Mouse (Mus musculus): ENCODE measurements at regions not wholly inside any gene's neighbourhood (a gene's known extent, or its start where the extent isn't known, plus 50 kb on each side); places are given as distances from the start of the nearest gene placed in this dataset.

DNA sequence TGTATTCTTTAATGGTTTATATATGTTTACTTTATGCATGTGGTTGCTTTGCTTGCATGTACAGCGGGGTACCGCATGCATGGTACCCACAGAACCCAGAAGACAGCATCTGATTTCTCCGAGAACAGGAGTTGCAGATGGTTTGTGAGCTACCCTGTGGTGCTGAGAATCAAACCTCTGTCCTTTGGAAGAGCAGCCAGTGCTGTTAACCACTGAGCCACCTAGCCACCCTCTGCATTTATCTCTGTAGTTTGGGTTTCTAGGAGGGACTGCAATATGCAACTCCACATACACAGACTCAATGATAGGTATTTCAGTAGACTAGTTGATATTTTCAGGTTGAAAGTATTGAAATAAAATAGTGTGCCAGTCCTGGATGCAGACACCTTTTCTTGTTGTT is 134.4 kb downstream of the Tex36 start:
- no peak for DNase-seq

- no peak for DNase-seq
Observed at GRCm38 (mm10) chr7:133459306-133459705, 142.7 kb downstream of the Tex36 start.

- DNase-seq, result no peak
Observed at GRCm38 (mm10) chr7:133457436-133458324, 144.3 kb downstream of the Tex36 start.

DNA sequence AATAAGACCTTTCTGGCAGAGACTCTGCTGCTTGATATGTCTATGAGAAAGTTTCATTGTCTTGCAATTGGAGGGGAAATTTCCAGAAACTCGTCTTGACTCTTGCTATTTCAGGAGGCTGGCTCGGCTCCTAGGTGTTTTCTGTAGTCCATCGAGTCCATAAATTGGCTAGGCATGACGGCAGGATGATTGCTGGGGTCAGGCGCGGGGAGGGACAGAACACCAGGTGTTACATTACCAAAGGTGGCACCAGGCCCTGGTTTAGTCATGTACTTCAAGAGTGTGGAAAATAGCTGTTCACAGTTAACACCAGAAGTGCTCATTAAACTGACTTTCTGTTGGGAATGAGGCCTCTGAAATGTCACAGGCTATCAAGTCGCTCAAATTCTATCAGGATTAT is 151.7 kb downstream of the Tex36 start:
- no peak for DNase-seq

DNA sequence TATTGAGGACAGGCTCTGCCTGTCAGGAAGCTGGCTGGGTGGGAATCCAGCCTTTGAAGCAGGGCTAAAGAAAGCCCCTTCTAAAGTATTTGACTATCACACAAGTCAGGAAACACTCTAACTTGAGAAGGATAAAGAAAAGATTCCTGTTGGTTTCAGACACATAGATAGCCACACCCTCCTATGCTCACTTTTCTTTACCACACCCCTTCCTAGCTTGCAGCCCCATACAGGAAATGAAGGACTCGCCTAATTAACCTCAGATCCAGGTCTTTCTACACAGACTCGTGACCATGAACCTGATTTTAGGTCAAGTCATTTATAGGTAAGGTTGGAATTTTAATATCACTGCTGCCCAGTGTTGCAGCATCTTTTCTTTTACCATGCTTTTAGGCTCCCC is 154.9 kb downstream of the Tex36 start:
- DNase-seq, result no peak

DNA sequence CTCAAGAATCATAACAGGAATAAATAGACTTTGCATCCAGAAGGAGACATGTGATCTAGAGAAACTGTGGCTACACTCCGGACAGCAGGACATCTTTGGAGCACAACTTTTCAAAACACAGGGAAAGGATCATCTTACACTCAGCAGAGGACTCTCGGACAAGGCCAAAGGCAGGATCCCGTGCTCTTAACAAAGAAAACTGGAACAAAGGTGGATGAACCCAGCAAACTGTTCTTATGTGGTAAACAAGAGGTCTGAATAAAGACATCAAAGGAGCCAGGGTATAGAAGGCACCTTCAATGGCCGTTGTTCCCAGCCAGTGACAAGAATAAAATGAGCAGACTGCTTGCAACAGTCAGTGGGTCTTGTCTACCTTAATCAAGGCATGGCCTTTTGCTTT is 160.3 kb downstream of the Tex36 start:
- DNase-seq, result no peak

DNA sequence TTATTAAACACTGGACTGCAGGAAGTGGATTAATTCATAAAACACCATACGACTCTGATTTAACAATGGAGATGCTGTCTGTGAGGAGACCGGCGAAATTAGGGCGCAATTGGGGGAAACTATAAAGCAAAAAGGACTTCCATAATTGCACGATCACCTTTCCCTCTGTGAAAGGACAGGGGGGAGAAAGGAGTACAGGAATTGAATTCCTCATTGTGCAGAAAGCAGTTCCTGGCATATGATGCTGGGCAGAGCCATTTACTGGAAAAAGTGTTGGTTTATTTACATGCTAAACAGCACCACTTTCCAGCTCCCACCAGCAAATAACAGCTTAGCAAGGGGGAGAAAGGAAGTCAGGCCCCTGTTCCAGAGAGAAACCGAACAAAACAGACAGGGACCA is 160.8 kb downstream of the Tex36 start:
- DNase-seq, result no peak

DNA sequence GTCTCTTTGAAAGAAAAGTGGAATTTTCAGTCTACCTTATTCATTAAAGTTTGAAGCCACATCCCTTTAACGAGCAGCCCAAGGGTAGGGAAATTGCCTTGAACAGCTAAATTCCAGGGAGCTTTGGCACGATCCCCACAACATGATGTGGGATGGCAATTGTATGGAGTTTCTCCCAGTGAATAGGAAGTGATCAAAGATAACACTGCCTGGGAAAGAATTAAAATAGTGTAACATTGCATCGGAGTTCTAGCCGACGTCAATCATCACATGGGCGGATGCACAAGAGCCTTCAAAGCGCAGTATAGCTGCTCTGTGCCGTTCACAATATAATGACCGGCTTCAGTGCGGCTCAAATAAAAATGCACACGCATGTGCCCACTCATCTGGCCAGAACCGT is 161.2 kb downstream of the Tex36 start:
- DNase-seq, result no peak

GRCm38 (mm10) chr7:133440086-133440485 is 161.9 kb downstream of the Tex36 start:
- no peak for DNase-seq

- DNase-seq, result no peak
Observed at GRCm38 (mm10) chr7:133438631-133439030, 163.3 kb downstream of the Tex36 start.

GRCm38 (mm10) chr7:133437866-133438265 is 164.1 kb downstream of the Tex36 start:
- no peak for DNase-seq

GRCm38 (mm10) chr7:133435596-133436357 is 166.2 kb downstream of the Tex36 start:
- no peak for DNase-seq

GRCm38 (mm10) chr7:133434027-133434820 is 167.7 kb downstream of the Tex36 start:
- DNase-seq, result no peak

DNA sequence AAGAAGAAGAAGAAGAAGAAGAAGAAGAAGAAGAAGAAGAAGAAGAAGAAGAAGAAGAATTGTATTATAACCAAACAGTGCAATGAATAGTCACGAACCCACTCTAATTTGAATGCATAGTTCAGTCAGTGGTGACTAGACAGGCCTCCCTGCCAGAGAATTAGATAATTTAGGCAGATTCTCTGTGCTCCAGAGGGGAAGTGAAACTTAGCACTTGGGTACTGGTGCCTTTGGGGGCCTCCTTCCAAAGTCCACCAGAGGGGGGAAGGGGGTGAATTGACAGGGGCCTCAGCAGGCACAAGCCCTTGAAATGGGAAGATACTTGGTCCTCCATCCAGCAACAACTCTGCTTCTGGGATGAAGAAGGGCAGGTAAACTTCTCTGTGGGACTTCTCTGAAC is 169.6 kb downstream of the Tex36 start:
- DNase-seq, result no peak

DNA sequence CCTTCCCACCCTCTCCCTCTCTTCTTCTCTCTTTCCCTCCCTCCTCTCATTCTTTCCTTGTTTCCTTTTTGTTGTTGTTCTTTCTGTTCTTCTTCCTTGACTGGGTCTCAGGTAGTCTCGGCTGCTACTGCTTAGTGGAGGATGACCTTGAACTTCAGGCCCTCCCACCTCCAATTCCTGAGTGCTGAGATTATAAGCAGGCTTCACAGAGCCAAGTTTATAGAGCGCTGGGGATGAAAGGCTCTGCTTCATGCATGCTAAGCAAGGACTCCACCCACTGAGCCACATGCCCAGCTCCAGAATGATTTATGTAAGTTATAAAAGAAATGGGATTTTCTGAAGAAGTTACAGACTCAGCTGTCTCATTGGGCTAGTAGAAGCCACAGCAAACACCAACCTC is 199.9 kb downstream of the Tex36 start:
- no peak for DNase-seq

- no peak for DNase-seq
Observed at GRCm38 (mm10) chr7:133400691-133401090, 201.3 kb downstream of the Tex36 start.

DNA sequence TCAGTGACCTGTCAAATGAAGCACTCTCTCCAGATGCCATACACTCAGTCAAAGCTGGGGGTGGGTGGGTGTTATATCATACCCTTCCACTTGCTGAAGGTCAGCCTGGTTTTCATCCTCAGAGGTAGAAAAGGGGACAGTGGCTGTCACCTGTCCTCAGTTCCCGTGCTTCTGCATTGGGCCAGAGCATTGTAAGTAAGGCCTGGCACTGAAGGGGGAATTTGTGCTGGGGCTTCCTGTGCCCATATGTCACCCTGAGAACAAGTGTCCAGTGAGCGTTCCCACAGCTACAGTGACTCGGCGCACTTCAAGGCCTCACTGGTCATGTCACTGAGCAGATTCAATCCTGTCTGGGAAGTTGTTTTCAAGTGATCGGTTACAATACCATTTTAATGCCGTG is 213.2 kb downstream of the Tex36 start:
- DNase-seq, result no peak

DNA sequence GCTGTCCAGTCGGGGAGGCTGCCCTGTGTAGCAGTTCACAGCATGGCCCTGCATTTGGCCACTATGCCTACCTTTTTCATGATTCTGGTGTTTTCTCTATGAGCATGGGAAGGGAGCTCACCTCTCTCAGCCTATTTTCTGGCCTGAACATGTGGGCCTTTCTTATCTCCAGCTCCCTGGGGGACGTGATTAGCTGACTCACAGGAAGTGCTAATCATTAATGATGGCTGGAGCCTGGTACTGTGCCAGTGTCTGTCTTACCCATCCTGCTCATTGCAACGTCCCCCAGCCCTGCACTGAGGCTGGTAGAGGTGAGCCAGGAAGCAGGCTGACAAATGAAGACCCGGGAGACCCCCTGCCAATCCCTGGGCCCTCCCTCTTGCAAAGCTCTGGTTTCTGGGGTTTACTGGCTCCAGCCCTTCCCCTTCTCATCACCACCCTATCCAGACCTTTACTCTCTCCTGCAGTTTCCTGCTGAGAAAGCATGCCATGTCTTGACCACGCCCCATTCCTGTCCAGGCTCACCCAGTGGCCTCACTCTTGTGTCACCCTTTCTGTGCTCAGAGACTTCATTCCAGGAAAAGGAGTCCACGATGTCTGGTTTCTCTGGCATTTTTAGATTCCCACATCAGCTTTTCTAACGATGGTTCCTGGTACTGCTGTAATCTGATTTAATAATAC is 219.8 kb downstream of the Tex36 start:
- no peak for DNase-seq

DNA sequence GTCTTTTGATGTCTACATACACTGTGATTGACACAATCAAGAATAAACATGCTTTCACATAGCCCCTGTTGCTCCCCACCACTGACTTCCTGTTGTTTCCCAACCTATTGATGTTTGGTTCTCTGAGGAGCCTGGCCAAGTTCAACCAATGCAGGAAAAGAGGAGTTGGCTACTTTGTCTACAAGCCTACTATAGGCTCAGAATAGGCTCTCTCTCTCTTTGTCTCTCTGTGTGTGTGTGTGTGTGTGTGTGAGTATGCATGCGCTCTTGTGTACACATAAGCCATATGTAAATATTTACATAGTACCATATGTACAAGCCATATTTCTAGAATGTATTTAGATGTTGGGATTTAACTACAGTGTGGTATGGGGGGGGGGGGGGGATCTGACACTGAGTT is 222.6 kb downstream of the Tex36 start:
- DNase-seq, result no peak

DNA sequence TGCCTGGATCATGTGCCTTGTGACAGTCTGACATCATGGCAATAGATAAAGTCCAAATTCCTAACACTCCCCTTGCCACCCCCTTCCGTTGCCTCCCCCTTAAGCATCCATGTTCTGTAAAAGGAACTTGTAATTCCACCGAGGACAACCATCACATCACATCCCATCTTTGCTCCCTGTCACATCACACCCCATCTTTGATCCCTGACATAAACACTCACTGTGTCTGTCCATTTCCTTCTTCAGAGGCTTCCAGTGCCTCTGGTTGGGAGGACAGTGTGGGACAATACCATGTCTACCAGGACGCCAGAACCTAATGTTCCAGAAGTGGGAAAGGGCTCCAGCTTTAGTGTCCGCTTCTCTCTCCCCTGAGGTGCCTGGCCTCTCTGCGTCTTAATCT is 223.6 kb downstream of the Tex36 start:
- no peak for DNase-seq

DNA sequence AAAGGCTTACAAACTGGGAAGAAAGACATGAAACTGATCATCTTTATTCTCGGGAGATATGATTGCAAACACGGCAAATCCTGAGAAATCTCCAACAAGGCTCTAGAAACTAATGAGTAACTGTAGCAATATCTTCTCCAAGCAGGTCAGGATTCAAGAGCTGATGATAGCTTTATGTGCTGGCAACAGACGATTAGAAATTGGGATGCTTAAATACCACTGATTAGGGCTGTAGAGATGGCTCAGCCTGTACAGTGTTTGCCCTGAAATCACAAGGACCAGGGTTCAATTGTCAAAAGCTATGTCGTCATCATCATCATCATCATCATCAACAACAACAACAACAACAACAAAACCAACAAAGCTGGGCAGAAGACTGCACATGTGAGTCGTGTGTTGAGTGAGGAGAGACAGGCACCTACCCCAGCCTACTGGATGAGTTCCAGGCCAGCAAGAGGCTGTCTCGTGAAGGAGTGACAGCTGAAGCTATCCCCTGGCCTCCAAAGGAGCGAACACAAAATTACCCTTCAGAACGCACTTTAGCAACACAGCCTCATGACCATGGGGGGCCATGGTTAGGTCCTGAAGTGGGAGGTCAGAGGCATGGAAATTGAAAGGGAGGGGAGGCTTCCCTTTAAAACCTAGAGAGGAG is 225.0 kb downstream of the Tex36 start:
- DNase-seq, result no peak

DNA sequence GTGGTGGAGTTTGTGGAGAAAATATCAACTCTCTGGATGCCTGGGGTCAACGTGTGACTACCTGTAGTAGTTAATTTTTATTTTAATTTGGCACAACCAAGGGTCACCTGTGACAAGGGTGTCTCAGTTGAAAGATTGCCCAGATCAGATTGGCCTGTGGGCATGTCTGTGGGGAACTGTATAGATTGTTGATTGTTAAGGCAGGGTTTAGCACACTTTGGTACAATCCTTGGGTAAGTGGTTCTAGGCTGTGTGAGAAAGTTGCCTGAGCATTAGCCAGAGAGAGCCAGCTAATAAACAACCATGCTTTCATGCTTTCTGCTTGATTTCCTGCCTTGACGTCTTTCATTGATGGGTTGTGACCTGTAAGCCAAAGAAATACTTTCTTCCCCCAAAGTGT is 229.3 kb downstream of the Tex36 start:
- no peak for DNase-seq

All from thymus, postnatal 4 days (tissue).